Mouse (Mus musculus) hindbrain, embryonic 15.5 days (tissue): Measurements from ENCODE around the gene Batf2. TPM values are rescaled to one million over a fixed set of nuclear protein-coding genes. Genes with fewer than 3 reads are reported as not detected.

Experiments used
- ATAC-seq: fragments of 200-750 bp; cut with Nextera tagmentation; 2 replicates; pipeline ENCODE4 v1.8.0; 2017; ENCODE audit warnings: low read depth, moderate number of reproducible peaks, moderate TSS enrichment; ENCODE audit not compliant: low FRiP score
- H3K27ac ChIP-seq: fragments of 300-500 bp; sonication (generic); replicated peaks from 2 replicates; pipeline ENCODE4 v1.5.1; 2015; ENCODE audit warnings: mild to moderate bottlenecking, inconsistent platforms
- H3K27me3 ChIP-seq: fragments of 300-500 bp; sonication (generic); 2 replicates; pipeline ENCODE4 v1.6.1; 2015; ENCODE audit warnings: control low read depth, inconsistent platforms
- H3K36me3 ChIP-seq: fragments of 300-500 bp; sonication (generic); 2 replicates; pipeline ENCODE4 v1.6.1; 2015; ENCODE audit warnings: control low read depth, inconsistent platforms
- H3K4me1 ChIP-seq: fragments of 300-500 bp; sonication (generic); replicated peaks from 2 replicates; pipeline ENCODE4 v1.6.1; 2015; ENCODE audit warnings: control low read depth, inconsistent platforms
- H3K4me2 ChIP-seq: fragments of 300-500 bp; sonication (generic); 2 replicates; pipeline ENCODE4 v1.6.1; 2015; ENCODE audit warnings: moderate library complexity, mild to moderate bottlenecking, inconsistent platforms
- H3K4me3 ChIP-seq: fragments of 300-500 bp; sonication (generic); 2 replicates; pipeline ENCODE4 v1.5.1; 2015; ENCODE audit warnings: mild to moderate bottlenecking, inconsistent platforms
- H3K9ac ChIP-seq: fragments of 300-500 bp; sonication (generic); 2 replicates; pipeline ENCODE4 v1.6.1; 2015; ENCODE audit warnings: inconsistent platforms
- H3K9me3 ChIP-seq: fragments of 300-500 bp; sonication (generic); 2 replicates; pipeline ENCODE4 v1.6.1; 2016; ENCODE audit warnings: control low read depth, inconsistent platforms
- WGBS: fragments of 180-500 bp; shearing (Covaris S2); methylation state at CpG from one replicate; pipeline ENCODE4 v1.1.7; 2015; 5-methylcytosine and 5-hydroxymethylcytosine counted together
- polyA plus RNA-seq: library from polyadenylated mRNA; unstranded; fragments of >200 nt; fragmentation: Nextera tagmentation; extraction: Ambion mirVana; gene quantifications from 2 replicates; pipeline ENCODE4 v1.2.1, GENCODE M21; 2015

The Batf2 gene
- polyA plus RNA-seq, 1 experiment from 2014 or later: not detected

GRCm38 (mm10) chr19:6182534-6182933 lies 41.8 kb downstream of the Batf2 start:
- no peak for ATAC-seq
- H3K4me2 ChIP-seq: no peak overlapping the region
- H3K4me1 ChIP-seq: no peaks in the 10 kb centered on the region
- H3K4me3 ChIP-seq: no peak overlapping the region
- no peak overlapping the region for H3K27ac ChIP-seq
- no peaks in the 10 kb centered on the region for H3K9me3 ChIP-seq
- H3K9ac ChIP-seq: no peak overlapping the region
- H3K27me3 ChIP-seq: no peaks in the 10 kb centered on the region
- no peaks in the 10 kb centered on the region for H3K36me3 ChIP-seq
- WGBS: 22% methylated on average over 3 of the region's 3 CpGs

- Histone ChIP-seq H3K4me2 (no peak within 1 kb of the TSS), H3K27me3 (no peaks in the 10 kb centered on the region), H3K4me1 (no peaks in the 10 kb centered on the region), H3K36me3 (no peaks in the 10 kb centered on the region), H3K4me3 (no peak within 1 kb of the TSS), H3K9ac (no peak within 1 kb of the TSS), H3K27ac (no peak within 1 kb of the TSS), H3K9me3 (no peaks in the 10 kb centered on the region)
- no peak for ATAC-seq
- 89% methylated on average over 23 of the region's 23 CpGs for WGBS
Measured at GRCm38 (mm10) chr19:6184131-6184530, 43.3 kb downstream of the Batf2 start, which contains the start of gene Majin. Gene Majin (plus strand): TSS chr19:6184388.

- WGBS: 79% methylated on average over 2 of the region's 2 CpGs
Measured at GRCm38 (mm10) chr19:6204265-6204664, 63.5 kb downstream of the Batf2 start.

GRCm38 (mm10) chr19:6206716-6207115 lies 65.9 kb downstream of the Batf2 start:
- WGBS: 76% methylated on average over 5 of the region's 5 CpGs

More at GRCm38 (mm10) chr19:6204265-6204664, 63.5 kb downstream of the Batf2 start:
- H3K4me3 ChIP-seq: no peak overlapping the region
- no peaks in the 10 kb centered on the region for H3K9me3 ChIP-seq
- no peaks in the 10 kb centered on the region for H3K36me3 ChIP-seq
- no peak overlapping the region for H3K27ac ChIP-seq
- H3K4me2 ChIP-seq: no peak overlapping the region
- no peak overlapping the region for H3K9ac ChIP-seq
- no peak for ATAC-seq
- no peaks in the 10 kb centered on the region for H3K27me3 ChIP-seq
- H3K4me1 ChIP-seq: no peaks in the 10 kb centered on the region

GRCm38 (mm10) chr19:6216046-6216705 lies 75.4 kb downstream of the Batf2 start:
- Histone ChIP-seq H3K4me3 (no peak overlapping the region), H3K27me3 (no peaks in the 10 kb centered on the region), H3K9ac (no peak overlapping the region), H3K9me3 (no peaks in the 10 kb centered on the region), H3K4me1 (no peaks in the 10 kb centered on the region), H3K4me2 (no peak overlapping the region), H3K27ac (no peak overlapping the region), H3K36me3 (no peaks in the 10 kb centered on the region)
- no peak for ATAC-seq
- WGBS: 79% methylated on average over 6 of the region's 6 CpGs

More at GRCm38 (mm10) chr19:6206716-6207115, 65.9 kb downstream of the Batf2 start:
- Histone ChIP-seq H3K36me3 (no peaks in the 10 kb centered on the region), H3K27ac (no peak overlapping the region), H3K9ac (no peak overlapping the region), H3K9me3 (no peaks in the 10 kb centered on the region), H3K4me3 (no peak overlapping the region), H3K4me1 (no peaks in the 10 kb centered on the region), H3K4me2 (no peak overlapping the region), H3K27me3 (no peaks in the 10 kb centered on the region)
- no peak for ATAC-seq

- Histone ChIP-seq H3K4me1 (no peaks in the 10 kb centered on the region), H3K9ac (no peak overlapping the region), H3K4me3 (no peak overlapping the region), H3K27me3 (no peaks in the 10 kb centered on the region), H3K4me2 (no peak overlapping the region), H3K9me3 (no peaks in the 10 kb centered on the region), H3K27ac (no peak overlapping the region), H3K36me3 (no peaks in the 10 kb centered on the region)
- ATAC-seq: no peak
- 65% methylated on average over 6 of the region's 6 CpGs for WGBS
Measured at GRCm38 (mm10) chr19:6218606-6219005, 77.8 kb downstream of the Batf2 start.

Other genes with a start within 250 kb of the Batf2 start
- 10.7 and 11.7 TPM in 2 replicates for gene Tigd3, start 246.8 kb upstream of the Batf2 start, polyA plus RNA-seq
- gene Dpf2, start 228.0 kb upstream of the Batf2 start, polyA plus RNA-seq: 111 and 113 TPM in 2 replicates
- gene Cdc42ep2, start 216.2 kb upstream of the Batf2 start, polyA plus RNA-seq: 19.0 and 20.3 TPM in 2 replicates
- gene Pola2, start 176.8 kb upstream of the Batf2 start, polyA plus RNA-seq: 26.7 and 28.1 TPM in 2 replicates
- not detected in 2 replicates for gene Slc22a20, start 154.8 kb upstream of the Batf2 start, polyA plus RNA-seq
- 4.8 and 5.8 TPM in 2 replicates for gene Capn1, start 125.1 kb upstream of the Batf2 start, polyA plus RNA-seq
- gene Syvn1, start 94.4 kb upstream of the Batf2 start, polyA plus RNA-seq: 32.9 and 39.8 TPM in 2 replicates
- 62.3 and 64.4 TPM in 2 replicates for gene Mrpl49, start 83.2 kb upstream of the Batf2 start, polyA plus RNA-seq
- 503 and 507 TPM in 2 replicates for gene Fau, start 83.1 kb upstream of the Batf2 start, polyA plus RNA-seq
- gene Znhit2, start 79.8 kb upstream of the Batf2 start, polyA plus RNA-seq: 33.0 and 34.8 TPM in 2 replicates
- 58.6 and 60.1 TPM in 2 replicates for gene Tm7sf2, start 72.6 kb upstream of the Batf2 start, polyA plus RNA-seq
- gene Vps51, start 63.8 kb upstream of the Batf2 start, polyA plus RNA-seq: 84.8 and 94.0 TPM in 2 replicates
- gene Tmem262, start 61.0 kb upstream of the Batf2 start, polyA plus RNA-seq: not detected in 2 replicates
- 1.3 and 1.4 TPM in 2 replicates for gene Gm28374, start 58.7 kb upstream of the Batf2 start, polyA plus RNA-seq
- 79.3 and 82.0 TPM in 2 replicates for gene Zfpl1, start 56.0 kb upstream of the Batf2 start, polyA plus RNA-seq
- gene Cdca5, start 56.0 kb upstream of the Batf2 start, polyA plus RNA-seq: 8.4 and 9.6 TPM in 2 replicates
- not detected in 2 replicates for gene AC131692.1, start 46.6 kb upstream of the Batf2 start, polyA plus RNA-seq
- 0.54 and 0.60 TPM in 2 replicates for gene Naaladl1, start 35.2 kb upstream of the Batf2 start, polyA plus RNA-seq
- 50.2 and 57.5 TPM in 2 replicates for gene Sac3d1, start 22.3 kb upstream of the Batf2 start, polyA plus RNA-seq
- gene Snx15, start 12.7 kb upstream of the Batf2 start, polyA plus RNA-seq: 61.7 and 65.4 TPM in 2 replicates
- gene Arl2, start 565 bp downstream of the Batf2 start, polyA plus RNA-seq: 141 and 147 TPM in 2 replicates
- gene Majin, start 43.4 kb downstream of the Batf2 start, polyA plus RNA-seq: not detected in 2 replicates
- 0.56 TPM in 1 of 2 replicates, not detected in the other for gene Gpha2, start 85.4 kb downstream of the Batf2 start, polyA plus RNA-seq
- 134 and 162 TPM in 2 replicates for gene Ppp2r5b, start 94.9 kb downstream of the Batf2 start, polyA plus RNA-seq
- gene Atg2a, start 100.7 kb downstream of the Batf2 start, polyA plus RNA-seq: 13.3 and 16.1 TPM in 2 replicates
- gene Ehd1, start 135.7 kb downstream of the Batf2 start, polyA plus RNA-seq: 92.5 and 103 TPM in 2 replicates
- 0.36 and 0.38 TPM in 2 replicates for gene Cdc42bpg, start 165.5 kb downstream of the Batf2 start, polyA plus RNA-seq
- gene Men1, start 194.0 kb downstream of the Batf2 start, polyA plus RNA-seq: 78.8 and 82.3 TPM in 2 replicates
- 20.1 and 21.8 TPM in 2 replicates for gene Map4k2, start 200.2 kb downstream of the Batf2 start, polyA plus RNA-seq
- 103 and 117 TPM in 2 replicates for gene Sf1, start 222.7 kb downstream of the Batf2 start, polyA plus RNA-seq
- gene Pygm, start 243.4 kb downstream of the Batf2 start, polyA plus RNA-seq: 7.0 and 7.6 TPM in 2 replicates